Comparison of ENCODE assay signal across 25 mouse cellular contexts in genomic region chr7:126293091-126293490, GRCm38 (mm10). TPM values are rescaled to one million over a fixed set of nuclear protein-coding genes. Genes with fewer than 3 reads are reported as not detected.
A peak's percentile ranks its signal among the peaks of the same experiment; 100 is the strongest.
DNase-seq lines count a peak whose midpoint lies in the region; ATAC-seq lines count a peak whose summit lies in the region.
"Had no signal": no experiment of that assay in that cellular context is flagged by ENCODE, and none has a peak within 500 bp of the region (broad histone marks: within the 10 kb centered on the region; RNA-seq: fewer than 3 reads in every experiment).

No protein-coding gene starts in this region.

- peak; percentile 44; the same call in 1 of the 2 replicates for ATAC-seq in embryonic facial prominence, embryonic 14.5 days (ENCODE audit: low read depth)
- peak; percentile 46 for ATAC-seq in hindbrain, embryonic 12.5 days (ENCODE audit: low FRiP score)
- no peak for ATAC-seq in hindbrain, embryonic 16.5 days
- ATAC-seq: forebrain, embryonic 13.5 days; inflammation-experienced regulatory T-cells, adult 6 months had no signal

- H3K9me3 ChIP-seq in embryonic facial prominence, embryonic 14.5 days (ENCODE audit: control insufficient read depth, low read length) = no peaks in the 10 kb centered on the region
- H3K9me3 ChIP-seq in embryonic facial prominence, embryonic 10.5 days = no peaks in the 10 kb centered on the region
- no peaks in the 10 kb centered on the region for H3K9me3 ChIP-seq in hindbrain, embryonic 12.5 days (replicated peaks)
- H3K9me3 ChIP-seq in hindbrain, embryonic 16.5 days (ENCODE audit: control insufficient read depth, low read length) = no peaks in the 10 kb centered on the region
- H3K9me3 ChIP-seq: embryonic facial prominence, embryonic 12.5 days; forebrain, embryonic 13.5 days; heart, embryonic 13.5 days had no signal

- H3K4me3 ChIP-seq in embryonic facial prominence, embryonic 14.5 days (ENCODE audit: low read depth, low read length) = no peak overlapping the region
- H3K4me3 ChIP-seq in embryonic facial prominence, embryonic 10.5 days = no peak overlapping the region
- no peak overlapping the region for H3K4me3 ChIP-seq in hindbrain, embryonic 12.5 days
- no peak overlapping the region for H3K4me3 ChIP-seq in hindbrain, embryonic 16.5 days (ENCODE audit: low read length)
- H3K4me3 ChIP-seq: embryonic facial prominence, embryonic 12.5 days; erythroblast, embryonic 14.5 days; forebrain, embryonic 13.5 days; gastrocnemius, adult 2 months; heart, embryonic 13.5 days had no signal

- H3K27me3 ChIP-seq in embryonic facial prominence, embryonic 14.5 days (replicated peaks; ENCODE audit: control insufficient read depth, insufficient read depth, low read length) = no peaks in the 10 kb centered on the region
- H3K27me3 ChIP-seq in embryonic facial prominence, embryonic 10.5 days (replicated peaks; ENCODE audit: low read depth, poor library complexity, severe bottlenecking) = no peaks in the 10 kb centered on the region
- no peaks in the 10 kb centered on the region for H3K27me3 ChIP-seq in hindbrain, embryonic 12.5 days
- no peaks in the 10 kb centered on the region for H3K27me3 ChIP-seq in hindbrain, embryonic 16.5 days (replicated peaks; ENCODE audit: control insufficient read depth, insufficient read depth, low read length)
- H3K27me3 ChIP-seq: embryonic facial prominence, embryonic 12.5 days; forebrain, embryonic 13.5 days had no signal

- H3K4me2 ChIP-seq in embryonic facial prominence, embryonic 14.5 days (ENCODE audit: low read depth, low read length) = no peak overlapping the region
- H3K4me2 ChIP-seq in hindbrain, embryonic 12.5 days (replicated peaks) = no peak overlapping the region
- no peak overlapping the region for H3K4me2 ChIP-seq in hindbrain, embryonic 16.5 days (ENCODE audit: low read length)
- H3K4me2 ChIP-seq: embryonic facial prominence, embryonic 12.5 days; forebrain, embryonic 13.5 days had no signal

- WGBS in embryonic facial prominence, embryonic 14.5 days = 70% methylated on average over 4 of the region's 4 CpGs
- WGBS in embryonic facial prominence, embryonic 10.5 days = 68% methylated on average over 4 of the region's 4 CpGs
- WGBS in hindbrain, embryonic 12.5 days = 53% methylated on average over 4 of the region's 4 CpGs
- 39% methylated on average over 4 of the region's 4 CpGs for WGBS in hindbrain, embryonic 16.5 days

- H3K4me1 ChIP-seq in embryonic facial prominence, embryonic 14.5 days (ENCODE audit: control insufficient read depth, insufficient read depth, low read length) = no peaks in the 10 kb centered on the region
- H3K4me1 ChIP-seq in embryonic facial prominence, embryonic 10.5 days = peaks cover 9% of the 10 kb centered on the region
- peaks cover 28% of the 10 kb centered on the region for H3K4me1 ChIP-seq in hindbrain, embryonic 12.5 days
- peaks cover 11% of the 10 kb centered on the region for H3K4me1 ChIP-seq in hindbrain, embryonic 16.5 days (ENCODE audit: control insufficient read depth, insufficient read depth, low read depth, low read length)
- H3K4me1 ChIP-seq: embryonic facial prominence, embryonic 12.5 days had no signal

- no peak overlapping the region for H3K9ac ChIP-seq in embryonic facial prominence, embryonic 14.5 days (ENCODE audit: low read depth, low read length)
- no peak overlapping the region for H3K9ac ChIP-seq in hindbrain, embryonic 12.5 days
- no peak overlapping the region for H3K9ac ChIP-seq in hindbrain, embryonic 16.5 days (ENCODE audit: low read depth, low read length)
- H3K9ac ChIP-seq: embryonic facial prominence, embryonic 12.5 days; forebrain, embryonic 13.5 days; heart, embryonic 13.5 days; liver, embryonic 14.5 days had no signal

- no peak overlapping the region for H3K27ac ChIP-seq in embryonic facial prominence, embryonic 14.5 days (replicated peaks; ENCODE audit: low read depth, low read length)
- H3K27ac ChIP-seq in embryonic facial prominence, embryonic 10.5 days (replicated peaks) = no peak overlapping the region
- 0 out of 2 replicates have a peak overlapping the region, but pooled peaks have one; percentile 35 for H3K27ac ChIP-seq in hindbrain, embryonic 12.5 days
- H3K27ac ChIP-seq in hindbrain, embryonic 16.5 days (ENCODE audit: low read depth, low read length) = no peak overlapping the region
- H3K27ac ChIP-seq: gastrocnemius, adult 2 months; heart, embryonic 13.5 days; liver, embryonic 14.5 days had no signal

- DNase-seq in embryonic facial prominence, embryonic 14.5 days (ENCODE audit: low spot score) = peak; percentile 61
- DNase-seq in embryonic facial prominence, embryonic 10.5 days (ENCODE audit: low spot score) = no peak
- DNase-seq in MN1 (ENCODE audit: low spot score) = peak; percentile 41
- DNase-seq in mesoderm, embryonic 11.5 days (ENCODE audit: low read depth, low spot score) = peak; percentile 42
- DNase-seq in kidney, postnatal 25 days = no peak
- DNase-seq: adrenal gland, postnatal 36 days; cerebellum, postnatal 36 days; gastrocnemius, adult 2 months; gastrocnemius, postnatal 36 days; heart, postnatal 10 days; kidney, adult 11 months; kidney, postnatal 14 days; liver; lung, adult 2 months; lung, postnatal 14 days; midbrain, embryonic 14.5 days; thymus, postnatal 4 days had no signal

- peaks cover 58% of the 10 kb centered on the region for H3K36me3 ChIP-seq in embryonic facial prominence, embryonic 14.5 days (ENCODE audit: control insufficient read depth, insufficient read depth, low read length)
- peaks cover 74% of the 10 kb centered on the region for H3K36me3 ChIP-seq in embryonic facial prominence, embryonic 10.5 days (replicated peaks)
- H3K36me3 ChIP-seq in hindbrain, embryonic 12.5 days = peaks cover 58% of the 10 kb centered on the region
- peaks cover 35% of the 10 kb centered on the region for H3K36me3 ChIP-seq in hindbrain, embryonic 16.5 days (ENCODE audit: control insufficient read depth, insufficient read depth, low read length)

RNA-seq across cellular contexts. Expression of gene Sbk1, which starts 20.7 kb away (rescaled TPM):
- 36.3 and 46.6 TPM in 2 replicates for polyA plus RNA-seq in embryonic facial prominence, embryonic 14.5 days (2014; fragmentation: Nextera tagmentation; extraction: Ambion mirVana)
- 91.0 and 102 TPM in 2 replicates for polyA plus RNA-seq in embryonic facial prominence, embryonic 10.5 days (2016; fragmentation: Nextera tagmentation; extraction: Ambion mirVana)
- 309 and 312 TPM in 2 replicates for polyA plus RNA-seq in hindbrain, embryonic 12.5 days (2016; fragmentation: Nextera tagmentation; extraction: Ambion mirVana)
- 159 and 208 TPM in 2 replicates for polyA plus RNA-seq in hindbrain, embryonic 16.5 days (2015; fragmentation: Nextera tagmentation; extraction: Ambion mirVana)

Comparison
In these comparisons a context has a peak if more than half of its experiments do, and no peak if none do; other contexts are left out.
1. DNase-seq: peak in embryonic facial prominence, embryonic 14.5 days (single experiment), MN1 (single experiment) and mesoderm, embryonic 11.5 days (single experiment); none in embryonic facial prominence, embryonic 10.5 days (single experiment) and kidney, postnatal 25 days (0 of 2).